Mouse (Mus musculus) gastrocnemius, adult 2 months (tissue): ENCODE measurements around the gene Wnt10b. TPM values are rescaled to one million over a fixed set of nuclear protein-coding genes. Genes with fewer than 3 reads are reported as not detected.
"Not testable (repeated sequence)": the region's sequence is repeated elsewhere in the genome, so short reads cannot be mapped to it uniquely, and the experiment has no call there.

ENCODE experiments used
- DNase-seq: peaks from one replicate; pipeline ENCODE4 v3.0.0; 2022
- H3K27ac ChIP-seq: fragments of 200-600 bp; 2 replicates; pipeline ENCODE4 v1.8.1; 2022; ENCODE audit warnings: mild to moderate bottlenecking
- H3K4me3 ChIP-seq: fragments of 200-600 bp; 2 replicates; pipeline ENCODE4 v1.8.1; 2022; ENCODE audit warnings: mild to moderate bottlenecking, moderate library complexity
- CTCF ChIP-seq: fragments of 200-600 bp; IDR thresholded peaks from 2 replicates; pipeline ENCODE4 v1.8.1; 2022; ENCODE audit warnings: antibody characterized with exemption, mild to moderate bottlenecking, moderate library complexity
- intact Hi-C: fragments of 180-260 bp; cut with DNase I; formaldehyde crosslinking; loops from one replicate; pipeline ENCODE4 v1.15.1; 2025
- total RNA-seq, 2 experiments: library from RNA; stranded (reverse); gene quantifications; 2 replicates each; pipeline ENCODE4 v1.2.3; 2021

Wnt10b gene
- total RNA-seq, 2 experiments from 2014 or later = 0.97 to 1.4 TPM

- DNase-seq = no peak
- Histone ChIP-seq H3K27ac (no peak overlapping the region), H3K4me3 (no peak overlapping the region)
- no peak for TF ChIP-seq CTCF
- intact Hi-C loops = no loop called here
These were observed 28.9 kb downstream of the Wnt10b start for GRCm38 (mm10) chr15:98749093-98749492.

DNA sequence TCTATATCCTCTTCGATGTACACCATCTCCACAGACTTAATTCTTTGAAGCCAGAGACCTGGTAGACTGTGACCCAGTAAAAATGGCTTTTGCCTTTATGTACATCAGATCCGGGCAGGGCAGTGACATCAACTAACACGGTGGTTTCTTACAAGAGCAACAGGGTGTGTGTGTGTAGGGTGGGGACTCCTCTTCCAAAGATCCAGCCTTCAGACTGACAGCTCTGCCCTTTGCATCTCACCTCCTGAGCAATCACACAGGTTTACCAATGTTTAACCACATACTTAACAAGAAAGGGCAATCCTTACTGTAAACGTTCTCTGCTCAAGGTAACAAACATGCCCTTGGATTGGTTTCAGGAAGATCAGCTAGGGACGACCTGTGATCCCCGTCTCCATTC, 30.7 kb downstream of the Wnt10b start:
- Histone ChIP-seq H3K4me3 (no peak overlapping the region), H3K27ac (no peak overlapping the region)
- TF ChIP-seq CTCF = no peak
- intact Hi-C loops = no loop called here
- no peak for DNase-seq

- H3K27ac ChIP-seq = no peak overlapping the region
- intact Hi-C loops = no loop called here
- TF ChIP-seq CTCF = no peak
- H3K4me3 ChIP-seq = no peak overlapping the region
- DNase-seq = no peak
These were observed 31.5 kb downstream of the Wnt10b start for GRCm38 (mm10) chr15:98746344-98746965.

DNA sequence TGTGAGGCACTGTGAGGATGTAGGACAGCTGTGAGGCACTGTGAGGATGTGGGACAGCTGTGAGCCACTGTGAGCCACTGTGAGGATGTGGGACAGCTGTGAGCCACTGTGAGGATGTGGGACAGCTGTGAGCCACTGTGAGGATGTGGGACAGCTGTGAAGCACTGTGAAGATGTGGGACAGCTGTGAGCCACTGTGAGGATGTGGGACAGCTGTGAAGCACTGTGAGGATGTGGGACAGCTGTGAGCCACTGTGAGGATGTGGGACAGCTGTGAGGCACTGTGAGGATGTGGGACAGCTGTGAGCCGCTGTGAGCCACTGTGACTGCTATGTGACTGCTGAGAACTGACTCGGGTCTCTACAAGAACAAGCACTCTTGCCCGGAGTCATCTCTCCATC, 34.1 kb downstream of the Wnt10b start:
- H3K4me3 ChIP-seq, DNase-seq, intact Hi-C loops: not testable (repeated sequence)
- peak overlapping the region; percentile 2; the same call in 1 of the 2 replicates for H3K27ac ChIP-seq

DNA sequence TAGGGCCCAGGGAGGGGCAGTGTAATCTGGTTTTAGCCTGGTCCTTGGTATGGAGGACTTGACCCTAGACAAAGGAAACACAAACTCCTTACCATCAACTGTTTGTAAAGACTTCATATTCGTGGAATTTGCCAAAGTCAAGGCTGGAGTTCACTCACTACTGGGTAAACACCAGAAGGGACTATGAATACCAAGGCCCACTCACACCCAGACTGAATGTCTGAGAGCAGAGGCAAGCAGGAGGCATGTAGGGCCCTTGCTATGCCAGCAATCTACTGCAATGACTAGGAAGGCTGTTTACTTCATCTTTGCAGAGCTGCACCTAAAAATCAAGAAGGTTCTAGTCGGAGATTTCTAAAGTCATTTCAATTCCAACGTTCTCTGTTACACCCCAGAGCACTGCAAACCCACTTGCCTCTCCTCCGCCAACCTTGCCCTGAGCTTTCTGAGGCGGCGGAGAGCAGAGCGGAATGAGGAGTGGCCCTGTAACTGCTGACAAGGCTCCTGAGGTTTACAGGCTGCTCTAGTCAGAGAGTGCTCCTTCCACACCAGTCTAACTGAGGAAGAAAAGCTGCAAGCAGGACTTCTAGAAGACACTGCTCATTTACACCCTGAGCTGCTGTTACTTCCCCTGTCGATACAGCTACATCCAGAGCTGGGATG, 35.1 kb downstream of the Wnt10b start:
- Histone ChIP-seq H3K4me3 (no peak overlapping the region), H3K27ac (no peak overlapping the region)
- no peak for TF ChIP-seq CTCF
- no peak for DNase-seq
- intact Hi-C loops = no loop called here

DNA sequence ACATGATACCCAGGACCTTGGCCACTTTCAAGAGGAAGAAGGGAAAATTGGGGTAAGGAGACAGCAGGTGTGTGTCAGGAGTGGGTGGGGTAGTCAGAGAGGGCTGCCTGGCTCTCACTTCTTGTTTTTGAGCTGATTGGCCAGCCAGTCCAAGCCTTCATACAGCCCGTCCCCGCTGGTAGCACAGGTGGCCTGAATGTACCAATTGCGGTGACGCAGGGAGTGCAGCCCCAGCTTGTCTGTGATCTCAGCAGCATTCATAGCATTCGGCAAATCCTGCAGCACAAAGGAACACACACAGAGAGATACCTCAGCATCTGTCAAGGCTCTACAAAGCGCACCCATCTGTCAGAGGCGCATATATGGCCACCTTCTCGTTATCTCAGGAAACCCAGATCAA, 37.7 kb downstream of the Wnt10b start:
- intact Hi-C loops = no loop called here
- DNase-seq = no peak
- Histone ChIP-seq H3K27ac (no peak overlapping the region), H3K4me3 (no peak overlapping the region)
- no peak for TF ChIP-seq CTCF

GRCm38 (mm10) chr15:98738796-98739195, 39.2 kb downstream of the Wnt10b start:
- intact Hi-C loops = no loop called here
- DNase-seq = no peak
- no peak overlapping the region for H3K4me3 ChIP-seq
- TF ChIP-seq CTCF = 0 out of 2 replicates have a peak, but pooled peaks have one; percentile 7
- H3K27ac ChIP-seq = no peak overlapping the region

DNA sequence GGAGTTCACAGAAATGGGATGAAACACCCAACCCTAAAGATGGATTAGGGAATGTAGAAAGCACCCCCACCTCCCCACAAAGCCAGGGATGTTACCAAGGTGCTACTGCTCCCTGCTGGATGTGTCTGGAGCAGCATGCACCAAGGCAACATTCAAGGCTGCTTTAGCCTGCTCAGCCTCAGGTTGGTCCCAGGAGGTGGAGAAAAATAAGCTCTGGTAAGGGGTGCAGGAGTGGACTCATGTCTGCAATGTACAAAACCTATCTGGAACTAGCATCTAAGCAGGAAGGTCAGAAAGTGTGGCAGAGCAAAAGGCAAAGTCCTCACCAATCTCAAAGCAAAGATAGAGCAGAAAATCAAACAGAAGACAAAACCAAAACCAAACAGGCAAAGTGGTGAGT, 40.1 kb downstream of the Wnt10b start:
- Histone ChIP-seq H3K4me3 (no peak overlapping the region), H3K27ac (no peak overlapping the region)
- intact Hi-C loops = no loop called here
- peak; percentile 69 for TF ChIP-seq CTCF
- DNase-seq = peak; percentile 34

DNA sequence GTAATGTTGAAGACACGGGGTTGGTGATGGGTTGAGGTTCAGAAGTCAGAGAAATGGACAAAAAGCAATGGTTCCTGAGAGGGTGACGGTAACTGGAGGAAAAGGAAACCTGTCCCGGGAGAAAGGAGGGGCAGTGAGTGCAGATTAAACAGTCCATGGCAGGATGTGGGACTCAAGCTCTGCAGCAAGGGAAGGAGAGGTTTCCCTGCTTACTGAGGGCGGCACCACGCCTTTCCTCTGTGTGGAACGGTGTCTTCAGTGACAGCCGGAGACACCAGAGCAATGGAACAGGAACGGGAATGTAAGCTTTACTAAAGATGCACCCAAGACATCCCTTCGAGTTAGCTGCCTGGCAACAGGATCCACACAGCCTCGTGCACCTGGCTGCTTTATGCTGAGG, 41.4 kb downstream of the Wnt10b start:
- intact Hi-C loops = no loop called here
- Histone ChIP-seq H3K27ac (no peak overlapping the region), H3K4me3 (no peak overlapping the region)
- no peak for TF ChIP-seq CTCF
- no peak for DNase-seq

DNA sequence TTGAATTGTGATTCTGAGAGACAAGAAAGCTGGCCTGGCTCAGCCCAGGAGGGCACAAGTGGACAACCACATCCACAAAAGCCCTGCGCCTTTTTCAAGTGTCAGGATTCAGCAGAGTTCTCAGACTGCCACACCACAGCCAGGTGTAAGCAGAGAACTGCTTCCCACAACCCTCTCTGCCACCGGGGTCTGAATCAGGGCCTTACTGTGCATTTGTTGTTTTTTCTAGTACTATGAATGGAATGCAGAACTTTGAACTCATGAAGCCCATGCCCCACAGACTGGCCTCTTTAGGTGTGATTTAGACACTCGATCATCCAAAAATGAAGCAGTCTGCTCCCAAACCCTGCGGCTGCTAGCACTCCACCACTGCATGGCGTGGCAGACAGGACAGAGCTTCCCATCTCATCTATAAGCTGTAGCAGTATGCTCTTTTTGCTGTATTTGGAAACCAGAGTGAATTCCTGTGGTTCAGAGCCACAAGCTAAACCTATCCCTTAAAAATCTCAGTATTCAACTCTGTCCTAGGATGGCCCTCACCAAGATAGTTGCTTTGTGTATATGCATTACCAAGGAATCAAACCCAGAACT, 43.9 kb downstream of the Wnt10b start:
- no peak for TF ChIP-seq CTCF
- intact Hi-C loops = no loop called here
- Histone ChIP-seq H3K27ac (no peak overlapping the region), H3K4me3 (no peak overlapping the region)
- no peak for DNase-seq

DNA sequence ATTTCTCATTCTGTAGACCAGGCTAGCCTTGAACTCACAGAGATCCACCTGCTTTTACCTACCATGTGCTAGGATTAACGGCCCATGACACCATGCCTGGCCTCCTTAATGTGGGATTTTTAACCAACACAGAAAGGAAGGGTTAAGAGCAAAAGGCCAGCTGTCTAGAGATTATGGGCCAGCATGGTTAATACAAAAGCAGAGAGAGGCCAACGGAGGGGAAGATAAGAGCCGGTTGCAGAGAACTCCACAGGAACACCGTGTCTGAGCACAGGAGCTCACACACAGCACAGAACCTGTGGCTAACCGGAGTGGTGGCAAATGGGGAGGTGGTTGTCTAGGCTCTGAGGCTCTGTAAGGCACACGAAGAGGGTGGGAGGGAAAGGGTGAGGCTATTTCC, 44.6 kb downstream of the Wnt10b start:
- intact Hi-C loops = no loop called here

GRCm38 (mm10) chr15:98732006-98732531, 45.9 kb downstream of the Wnt10b start:
- TF ChIP-seq CTCF = no peak
- intact Hi-C loops = no loop called here
- Histone ChIP-seq H3K4me3 (no peak overlapping the region), H3K27ac (no peak overlapping the region)
- no peak for DNase-seq

More for the DNA sequence above, 44.6 kb downstream of the Wnt10b start:
- H3K27ac ChIP-seq = no peak overlapping the region
- DNase-seq = no peak
- H3K4me3 ChIP-seq = no peak overlapping the region
- no peak for TF ChIP-seq CTCF

- DNase-seq = no peak
- intact Hi-C loops = no loop called here
- no peak overlapping the region for H3K4me3 ChIP-seq
- no peak for TF ChIP-seq CTCF
- H3K27ac ChIP-seq = no peak overlapping the region
These were observed 47.2 kb downstream of the Wnt10b start for GRCm38 (mm10) chr15:98730790-98731189.
